Mouse (Mus musculus): ENCODE data around the gene Clca3a2. TPM values are rescaled to one million over a fixed set of nuclear protein-coding genes. Genes with fewer than 3 reads are reported as not detected.
A peak's percentile ranks its signal among the peaks of the same experiment; 100 is the strongest.
"Not testable (repeated sequence)": the region's sequence is repeated elsewhere in the genome, so short reads cannot be mapped to it uniquely, and the experiment has no call there.

Gene Clca3a2
- not detected for total RNA-seq (2022)

DNA sequence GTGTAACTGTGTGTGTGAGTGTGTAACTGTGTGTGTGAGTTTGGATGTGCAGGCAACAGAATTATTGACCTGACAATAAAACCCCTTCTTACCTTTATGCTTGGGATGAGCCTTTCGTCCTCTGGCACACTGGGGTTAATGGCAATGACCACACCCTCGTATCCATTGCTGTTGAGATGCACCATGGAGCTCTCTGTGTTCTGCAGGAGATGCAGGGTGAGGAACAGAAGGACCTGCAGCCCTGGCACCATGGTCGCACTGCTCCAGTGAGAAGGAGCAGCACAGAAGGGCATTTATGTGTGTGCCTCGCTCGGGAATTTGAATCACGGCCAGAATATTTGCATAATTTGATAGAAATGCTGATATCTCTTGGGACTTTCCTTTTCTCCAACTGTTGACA lies at the start of gene Clca3a2:
Gene Clca3a2, minus strand, starts transcription at position 276 of the 400 bp plus-strand sequence.
- not testable (repeated sequence) for DNase-seq (ENCODE audit: low spot score in 2 of 2)

DNA sequence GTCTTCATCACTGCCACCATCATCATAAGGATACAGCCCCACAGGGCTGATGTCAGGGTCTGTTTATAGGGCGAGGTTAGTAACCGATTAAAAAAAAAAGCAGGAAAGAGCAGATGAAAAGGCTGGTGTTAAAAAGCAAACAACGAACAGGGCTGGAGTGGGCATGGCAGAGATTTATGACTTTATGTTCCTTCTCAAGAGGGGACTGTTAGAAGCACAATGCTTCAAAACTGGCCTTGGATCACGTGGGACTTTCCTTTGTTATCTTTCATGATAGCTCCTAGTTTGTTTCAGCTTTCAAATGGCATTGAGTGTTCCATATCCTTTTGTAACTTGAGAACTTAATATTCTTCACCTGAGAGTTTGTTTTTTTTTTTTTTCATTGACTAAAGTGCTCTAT lies 30.3 kb upstream of the Clca3a2 start:
- no peak for DNase-seq (ENCODE audit: low spot score in 2 of 2)

GRCm38 (mm10) chr3:144849014-144849556 lies 29.8 kb upstream of the Clca3a2 start, which contains the start of gene Clca3b:
Gene Clca3b, minus strand, starts transcription at chr3:144849357.
- not testable (repeated sequence) for DNase-seq (ENCODE audit: low spot score in 2 of 2)

- DNase-seq (ENCODE audit: low spot score in 2 of 2): no peak
These were observed 8.0 kb upstream of the Clca3a2 start for GRCm38 (mm10) chr3:144827257-144827656.

DNA sequence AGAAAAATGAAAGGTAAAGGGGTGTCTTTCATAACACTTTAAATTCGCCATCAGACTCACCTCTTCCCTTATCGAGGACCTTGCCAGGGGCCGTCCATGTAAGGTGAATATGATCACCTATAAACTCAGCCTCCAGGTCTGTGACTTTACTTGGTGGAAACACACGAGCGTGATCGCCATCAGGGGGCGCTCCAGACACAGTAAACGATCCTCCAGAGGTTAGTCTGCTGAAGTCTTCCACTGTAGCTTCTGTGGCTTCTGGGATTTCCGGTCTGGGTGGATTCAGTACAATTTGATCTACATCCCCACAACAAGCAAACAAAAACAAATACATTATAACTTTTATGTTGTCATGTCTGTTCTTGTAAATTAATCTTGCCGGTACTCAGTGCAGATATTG lies 5.9 kb upstream of the Clca3a2 start:
- peak; percentile 16 to 33 for DNase-seq (ENCODE audit: low spot score in 2 of 2)

GRCm38 (mm10) chr3:144823331-144823730 lies 4.0 kb upstream of the Clca3a2 start:
- no peak for DNase-seq (ENCODE audit: low spot score in 2 of 2)

GRCm38 (mm10) chr3:144820632-144821031 lies 1.3 kb upstream of the Clca3a2 start:
- no peak for DNase-seq (ENCODE audit: low spot score in 2 of 2)

DNA sequence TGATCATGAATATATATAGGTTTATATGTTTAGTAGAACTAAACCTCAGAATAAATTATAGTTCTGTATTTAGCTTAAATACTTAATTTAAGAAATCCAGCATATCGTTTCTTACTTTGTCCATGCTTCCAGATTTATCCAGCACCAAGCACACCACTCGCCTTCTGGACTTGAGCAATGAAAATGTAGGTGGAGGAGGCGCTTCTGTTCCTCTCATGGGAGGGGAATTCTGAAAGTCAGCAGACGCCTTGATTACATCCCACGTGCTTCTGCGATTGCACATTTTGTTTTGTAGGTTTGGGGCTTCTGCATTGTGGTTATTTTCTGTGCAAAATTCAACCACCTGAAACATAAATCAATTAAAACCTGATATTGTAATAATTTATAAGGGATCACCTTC lies 6.0 kb downstream of the Clca3a2 start:
- not testable (repeated sequence) for DNase-seq (ENCODE audit: low spot score in 2 of 2)

DNA sequence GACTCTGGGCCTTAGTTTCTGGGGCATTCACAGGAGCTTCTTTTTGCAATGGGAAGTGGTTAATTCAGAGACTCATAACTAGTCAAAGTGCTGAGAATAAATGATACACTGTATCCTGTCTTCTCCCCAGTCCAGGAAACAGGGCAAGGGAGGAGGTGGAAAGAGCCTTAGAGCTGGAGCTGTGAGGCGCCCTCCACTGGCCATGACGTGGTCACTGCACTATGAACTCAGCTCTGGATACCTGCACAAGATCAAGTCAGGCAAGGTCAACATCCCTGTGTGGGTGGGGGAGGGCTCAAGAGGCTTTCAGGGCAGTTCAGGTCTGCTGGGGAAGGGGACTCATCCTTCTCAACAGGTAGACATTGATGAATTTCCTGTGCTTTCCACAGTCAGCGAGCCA lies 7.5 kb downstream of the Clca3a2 start:
- no peak for DNase-seq (ENCODE audit: low spot score in 2 of 2)

DNA sequence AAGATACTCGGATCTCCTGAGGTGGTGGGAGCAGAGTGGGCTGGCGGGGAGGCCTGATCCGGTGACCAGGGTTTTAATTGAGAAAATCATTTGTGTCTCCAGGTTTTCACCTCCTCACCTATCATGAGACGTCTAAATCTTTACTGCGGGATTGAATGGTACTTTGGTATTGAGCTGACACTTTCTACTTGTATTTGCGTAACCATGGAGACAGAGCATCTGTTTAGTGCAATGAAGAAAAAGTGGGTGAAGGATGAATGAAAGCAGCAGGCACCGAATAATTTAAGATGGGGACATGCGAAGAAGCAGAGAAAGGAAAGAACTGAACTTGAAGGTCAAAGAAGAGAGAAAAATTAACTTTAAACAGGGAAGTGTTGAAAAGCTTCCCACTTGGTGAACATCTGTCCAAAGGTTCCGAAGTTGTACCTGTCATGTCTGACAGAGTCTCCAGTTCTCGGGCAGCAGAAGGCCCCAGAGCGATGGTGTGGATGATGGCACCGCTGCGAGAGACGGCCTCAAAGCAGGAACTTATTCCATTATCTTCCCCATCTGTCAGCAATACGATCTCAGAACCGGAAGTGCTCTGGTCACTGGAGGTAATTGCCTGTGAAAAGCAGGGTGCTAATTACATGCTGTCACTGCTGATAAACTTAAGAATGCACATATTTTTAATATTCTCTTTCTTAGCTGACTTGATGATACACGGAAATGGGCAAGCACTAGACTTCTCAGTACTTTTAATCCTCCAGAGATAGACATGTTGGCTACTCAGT lies 11.0 kb downstream of the Clca3a2 start:
- DNase-seq (ENCODE audit: low spot score in 2 of 2): not testable (repeated sequence)

GRCm38 (mm10) chr3:144806626-144807025 lies 12.7 kb downstream of the Clca3a2 start:
- DNase-seq (ENCODE audit: low spot score in 2 of 2): not testable (repeated sequence)

GRCm38 (mm10) chr3:144801861-144802260 lies 17.4 kb downstream of the Clca3a2 start:
- no peak for DNase-seq (ENCODE audit: low spot score in 2 of 2)

DNA sequence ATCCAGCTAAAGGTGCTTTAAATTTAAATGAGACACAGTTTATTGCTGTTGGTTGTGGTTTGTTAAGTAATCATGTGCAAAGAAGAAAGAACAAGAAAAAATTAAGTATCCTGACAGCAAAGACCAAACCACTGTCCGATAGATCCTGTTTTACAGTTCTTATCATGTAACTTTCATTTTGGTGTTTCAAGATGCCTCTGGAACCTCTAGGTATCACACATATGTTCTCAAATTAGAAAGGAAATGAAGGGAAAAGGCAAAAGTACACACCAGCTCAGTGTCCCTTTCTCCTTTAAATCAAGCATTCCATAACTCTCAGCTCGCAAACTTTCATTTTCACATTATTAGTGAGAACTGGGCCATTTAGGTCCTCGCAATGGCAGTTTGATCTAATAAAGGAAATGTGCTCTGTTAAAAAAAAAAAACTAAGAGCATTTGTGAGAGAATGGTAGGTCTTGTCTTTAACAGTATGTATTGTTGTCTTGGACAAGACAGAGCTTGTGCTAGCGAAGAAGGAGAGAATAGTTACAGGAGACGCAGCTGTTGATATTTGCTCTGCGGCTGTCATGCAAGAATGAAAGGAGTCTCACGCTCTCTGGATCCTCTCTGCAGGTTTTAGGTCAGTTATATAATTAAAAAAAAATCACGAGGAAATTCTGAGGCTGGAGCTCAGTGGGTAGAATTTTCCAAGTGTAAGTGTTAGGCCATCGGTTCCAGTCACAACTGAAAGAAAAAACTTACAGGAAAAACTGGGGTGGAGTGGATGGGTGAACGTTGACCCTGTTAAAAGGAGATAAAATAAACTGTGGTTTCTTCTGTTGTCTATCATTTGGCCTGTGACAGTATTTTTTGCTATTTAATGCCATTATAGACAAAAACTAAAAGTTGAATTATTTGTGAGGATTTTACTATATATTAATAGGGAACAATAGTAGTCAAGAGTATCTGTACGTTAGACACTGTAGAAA lies 33.8 kb downstream of the Clca3a2 start:
- DNase-seq (ENCODE audit: low spot score in 2 of 2): no peak

DNA sequence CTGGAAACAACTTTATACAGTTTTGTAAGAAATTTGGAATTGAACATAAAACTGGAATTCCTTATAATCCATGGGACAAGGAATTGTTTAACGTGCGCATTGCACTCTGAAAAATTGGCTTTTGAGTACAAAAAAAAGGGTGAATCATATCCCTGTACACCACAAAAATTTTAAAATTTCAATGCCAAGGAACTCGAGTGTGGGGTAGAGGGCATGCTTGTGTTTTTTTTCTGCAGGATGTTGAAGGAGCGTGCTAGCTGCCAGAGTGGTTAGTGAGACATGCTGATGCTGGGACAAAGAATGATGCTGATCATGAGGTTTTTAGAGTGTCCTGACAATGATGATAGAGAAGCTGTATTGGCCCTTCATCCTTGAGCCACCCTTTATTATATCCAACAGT lies 54.1 kb downstream of the Clca3a2 start:
- DNase-seq (ENCODE audit: low spot score in 2 of 2): no peak

DNA sequence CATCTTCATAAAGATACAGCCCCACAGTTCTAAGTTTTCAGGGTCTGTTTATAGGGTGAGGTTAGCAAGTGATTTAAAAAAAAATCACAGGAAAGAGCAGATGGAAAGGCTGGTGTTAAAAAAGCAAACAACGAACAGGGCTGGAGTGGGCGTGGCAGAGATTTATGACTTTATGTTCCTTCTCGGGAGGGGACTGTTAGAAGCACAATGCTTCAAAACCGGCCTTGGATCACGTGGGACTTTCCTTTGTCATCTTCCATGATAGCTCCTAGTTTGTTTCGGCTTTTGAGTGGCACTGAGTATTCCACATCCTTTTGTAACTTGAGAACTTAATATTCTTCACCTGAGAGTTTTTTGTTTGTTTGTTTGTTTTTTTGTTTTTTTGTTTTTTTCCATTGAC lies 57.8 kb downstream of the Clca3a2 start:
- no peak for DNase-seq (ENCODE audit: low spot score in 2 of 2)

DNA sequence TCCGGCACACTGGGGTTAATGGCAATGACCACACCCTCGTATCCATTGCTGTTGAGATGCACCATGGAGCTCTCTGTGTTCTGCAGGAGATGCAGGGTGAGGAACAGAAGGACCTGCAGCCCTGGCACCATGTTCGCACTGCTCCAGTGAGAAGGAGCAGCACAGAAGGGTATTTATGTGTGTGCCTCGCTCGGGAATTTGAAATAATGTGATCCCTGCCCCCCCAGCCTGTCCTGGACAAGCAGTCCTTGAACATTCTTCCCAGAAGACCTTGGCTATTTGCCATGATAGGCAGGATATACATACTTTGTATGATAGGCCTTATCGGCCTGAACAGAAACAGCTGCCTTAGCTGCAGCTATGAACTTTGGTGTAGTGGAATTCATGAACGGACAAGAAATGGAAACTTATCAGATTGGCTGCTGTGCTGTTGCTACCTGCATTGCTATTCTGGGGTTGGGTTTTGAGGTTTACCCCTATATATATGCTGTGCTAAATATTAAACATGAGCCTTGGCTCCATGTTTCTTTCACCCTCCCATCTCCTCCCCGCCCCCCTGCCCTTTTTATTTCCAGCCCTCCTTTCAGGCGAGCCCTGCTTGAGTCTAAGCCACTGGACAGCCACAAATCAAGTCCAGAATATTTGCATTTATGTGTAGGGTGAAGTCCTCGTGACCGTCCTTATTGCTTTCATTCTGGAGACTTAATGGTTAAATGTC lies 58.5 kb downstream of the Clca3a2 start, which contains the start of gene Clca3a1:
Gene Clca3a1, minus strand, starts transcription at position 386 of the 718 bp plus-strand sequence.
- no peak for DNase-seq (ENCODE audit: low spot score in 2 of 2)

DNA sequence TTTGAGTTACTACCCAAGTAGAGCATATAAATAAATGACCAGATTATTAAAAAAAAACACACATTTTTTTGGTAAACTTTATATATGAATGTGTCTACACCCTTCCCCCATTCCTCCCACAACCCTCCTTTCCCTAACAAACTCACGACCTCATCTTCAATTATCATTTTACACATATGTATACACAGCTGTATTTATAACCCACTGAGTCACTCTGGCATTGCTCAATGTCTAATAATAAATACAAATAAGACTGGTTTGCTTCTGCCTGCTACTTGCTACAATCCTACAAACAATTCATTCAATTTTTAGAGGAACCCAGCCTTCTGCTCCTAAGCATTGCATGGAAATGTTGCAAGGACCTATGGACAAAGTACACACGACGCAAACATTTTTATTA lies 59.6 kb downstream of the Clca3a2 start:
- DNase-seq (ENCODE audit: low spot score in 2 of 2): no peak

GRCm38 (mm10) chr3:144756103-144756502 lies 63.2 kb downstream of the Clca3a2 start:
- not testable (repeated sequence) for DNase-seq (ENCODE audit: low spot score in 2 of 2)

DNA sequence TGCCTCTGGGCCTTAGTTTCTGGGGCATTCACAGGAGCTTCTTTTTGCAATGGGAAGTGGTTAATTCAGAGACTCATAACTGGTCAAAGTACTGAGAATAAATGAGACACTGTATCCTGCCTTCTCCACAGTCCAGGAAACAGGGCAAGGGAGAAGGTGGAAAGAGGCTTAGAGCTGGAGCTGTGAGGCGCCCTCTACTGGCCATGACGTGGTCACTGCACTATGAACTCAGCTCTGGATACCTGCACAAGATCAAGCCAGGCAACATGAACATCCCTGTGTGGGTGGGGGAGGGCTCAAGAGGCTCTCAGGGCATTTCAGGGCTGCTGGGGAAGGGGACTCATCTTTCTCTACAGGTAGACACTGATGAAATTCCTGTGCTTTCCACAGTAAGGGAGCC lies 66.2 kb downstream of the Clca3a2 start:
- no peak for DNase-seq (ENCODE audit: low spot score in 2 of 2)

GRCm38 (mm10) chr3:144749062-144749963 lies 70.0 kb downstream of the Clca3a2 start:
- not testable (repeated sequence) for DNase-seq (ENCODE audit: low spot score in 2 of 2)

Measured in gastrocnemius, adult 8-10 months (tissue).